Mouse (Mus musculus) C2C12 (cell line): ENCODE results near the gene Tmem247.

ENCODE experiments used
- CTCF ChIP-seq: IDR thresholded peaks from one replicate; pipeline ENCODE4 v1.5.1; 2011; ENCODE audit not compliant: control insufficient read depth, insufficient read depth, insufficient read length
- MYOD1 ChIP-seq: IDR thresholded peaks from one replicate; pipeline ENCODE4 v1.6.1; 2011; ENCODE audit warnings: low read depth; ENCODE audit not compliant: control insufficient read depth, insufficient read length
- USF1 ChIP-seq: IDR thresholded peaks from one replicate; pipeline ENCODE4 v1.6.1; 2011; ENCODE audit warnings: low read depth, mild to moderate bottlenecking, control low read depth, moderate library complexity

GRCm38 (mm10) chr17:86926836-86927235 is 9.7 kb downstream of the Tmem247 start:
- no peak for TF ChIP-seq CTCF
- TF ChIP-seq USF1 = no peak
- no peak for TF ChIP-seq MYOD1
